Mouse (Mus musculus): ENCODE results near the gene Fuom.
A peak's percentile ranks its signal among the peaks of the same experiment; 100 is the strongest.
"Not testable (repeated sequence)": the region's sequence is repeated elsewhere in the genome, so short reads cannot be mapped to it uniquely, and the experiment has no call there.

Gene Fuom

GRCm38 (mm10) chr7:140101993-140102860 is at the start of gene Fuom:
Gene Fuom, minus strand, starts transcription at chr7:140102441.
- DNase-seq = peak; percentile 86

- no peak for DNase-seq
Measured at GRCm38 (mm10) chr7:140144550-140144949, 42.3 kb upstream of the Fuom start.

GRCm38 (mm10) chr7:140141350-140141749 is 39.1 kb upstream of the Fuom start:
- peak; percentile 49 for DNase-seq

- no peak for DNase-seq
Measured at GRCm38 (mm10) chr7:140138021-140138310, 35.7 kb upstream of the Fuom start.

GRCm38 (mm10) chr7:140137135-140138020 is 35.1 kb upstream of the Fuom start, which contains the start of gene Mtg1:
Gene Mtg1, plus strand, starts transcription at chr7:140137564.
- peak; percentile 97 for DNase-seq

GRCm38 (mm10) chr7:140135106-140135770 is 33.0 kb upstream of the Fuom start:
- DNase-seq = no peak

- not testable (repeated sequence) for DNase-seq
Measured at GRCm38 (mm10) chr7:140134033-140134432, 31.8 kb upstream of the Fuom start.

GRCm38 (mm10) chr7:140132184-140132583 is 29.9 kb upstream of the Fuom start:
- not testable (repeated sequence) for DNase-seq

- DNase-seq = no peak
Measured at GRCm38 (mm10) chr7:140127911-140128310, 25.7 kb upstream of the Fuom start.

GRCm38 (mm10) chr7:140126934-140127333 is 24.7 kb upstream of the Fuom start:
- no peak for DNase-seq

- no peak for DNase-seq
Measured at GRCm38 (mm10) chr7:140126022-140126350, 23.7 kb upstream of the Fuom start.

GRCm38 (mm10) chr7:140125278-140126021 is 23.2 kb upstream of the Fuom start:
- peak; percentile 92 for DNase-seq

GRCm38 (mm10) chr7:140124382-140124781 is 22.1 kb upstream of the Fuom start:
- no peak for DNase-seq

GRCm38 (mm10) chr7:140122765-140123164 is 20.5 kb upstream of the Fuom start:
- no peak for DNase-seq

GRCm38 (mm10) chr7:140121338-140121910 is 19.2 kb upstream of the Fuom start:
- no peak for DNase-seq

- no peak for DNase-seq
Measured at GRCm38 (mm10) chr7:140120484-140120883, 18.2 kb upstream of the Fuom start.

- peak; percentile 93 for DNase-seq
Measured at GRCm38 (mm10) chr7:140116329-140117054, 14.3 kb upstream of the Fuom start, which contains the start of gene Echs1. Gene Echs1, minus strand, starts transcription at chr7:140116476.

- DNase-seq = peak; percentile 76
Measured at GRCm38 (mm10) chr7:140115583-140116328, 13.5 kb upstream of the Fuom start, which contains the start of gene Paox. Gene Paox, plus strand, starts transcription at chr7:140115799.

GRCm38 (mm10) chr7:140111943-140112342 is 9.7 kb upstream of the Fuom start:
- DNase-seq = peak; percentile 36

GRCm38 (mm10) chr7:140104009-140104408 is 1.8 kb upstream of the Fuom start:
- DNase-seq = no peak

GRCm38 (mm10) chr7:140101498-140101897 is 743 bp downstream of the Fuom start:
- DNase-seq = no peak

Measured in layer of hippocampus, adult 9-11 months (tissue).